Mouse (Mus musculus) liver, embryonic 13.5 days (tissue): Measurements from ENCODE around the gene Nrp1. TPM values are rescaled to one million over a fixed set of nuclear protein-coding genes. Genes with fewer than 3 reads are reported as not detected.

Experiments
- ATAC-seq: fragments of 200-750 bp; cut with Nextera tagmentation; 2 replicates; pipeline ENCODE4 v1.8.0; 2017; ENCODE audit warnings: low read depth, mild to moderate bottlenecking, moderate number of reproducible peaks, moderate library complexity
- DNase-seq: peaks from one replicate; pipeline ENCODE4 v3.0.0; 2022
- H3K27ac ChIP-seq: fragments of 300-500 bp; sonication (generic); 2 replicates; pipeline ENCODE4 v1.5.1; 2015; ENCODE audit warnings: moderate library complexity, mild to moderate bottlenecking, inconsistent platforms
- H3K27me3 ChIP-seq: fragments of 300-500 bp; sonication (generic); 2 replicates; pipeline ENCODE4 v1.6.1; 2015; ENCODE audit warnings: mild to moderate bottlenecking, inconsistent platforms
- H3K36me3 ChIP-seq: fragments of 300-500 bp; sonication (generic); 2 replicates; pipeline ENCODE4 v1.6.1; 2015; ENCODE audit warnings: mild to moderate bottlenecking, inconsistent platforms
- H3K4me1 ChIP-seq: fragments of 300-500 bp; sonication (generic); replicated peaks from 2 replicates; pipeline ENCODE4 v1.6.1; 2015; ENCODE audit warnings: inconsistent platforms
- H3K4me2 ChIP-seq: fragments of 300-500 bp; sonication (generic); 2 replicates; pipeline ENCODE4 v1.6.1; 2015; ENCODE audit warnings: inconsistent platforms, mild to moderate bottlenecking, moderate library complexity
- H3K4me3 ChIP-seq: fragments of 300-500 bp; sonication (generic); replicated peaks from 2 replicates; pipeline ENCODE4 v1.5.1; 2015; ENCODE audit warnings: mild to moderate bottlenecking, inconsistent platforms
- H3K9ac ChIP-seq: fragments of 300-500 bp; sonication (generic); 2 replicates; pipeline ENCODE4 v1.6.1; 2015; ENCODE audit warnings: mild to moderate bottlenecking, inconsistent platforms
- H3K9me3 ChIP-seq: fragments of 300-500 bp; sonication (generic); replicated peaks from 2 replicates; pipeline ENCODE4 v1.6.1; 2016; ENCODE audit warnings: inconsistent platforms
- WGBS: fragments of 180-500 bp; shearing (Covaris S2); methylation state at CpG from one replicate; pipeline ENCODE4 v1.1.7; 2015; ENCODE audit not compliant: insufficient replicate concordance; 5-methylcytosine and 5-hydroxymethylcytosine counted together
- polyA plus RNA-seq: library from polyadenylated mRNA; unstranded; fragments of >200 nt; fragmentation: Nextera tagmentation; extraction: Ambion mirVana; gene quantifications from 2 replicates; pipeline ENCODE4 v1.2.1, GENCODE M21; 2015

Nrp1 gene
- polyA plus RNA-seq, 1 experiment from 2014 or later: 14.7 TPM

DNA sequence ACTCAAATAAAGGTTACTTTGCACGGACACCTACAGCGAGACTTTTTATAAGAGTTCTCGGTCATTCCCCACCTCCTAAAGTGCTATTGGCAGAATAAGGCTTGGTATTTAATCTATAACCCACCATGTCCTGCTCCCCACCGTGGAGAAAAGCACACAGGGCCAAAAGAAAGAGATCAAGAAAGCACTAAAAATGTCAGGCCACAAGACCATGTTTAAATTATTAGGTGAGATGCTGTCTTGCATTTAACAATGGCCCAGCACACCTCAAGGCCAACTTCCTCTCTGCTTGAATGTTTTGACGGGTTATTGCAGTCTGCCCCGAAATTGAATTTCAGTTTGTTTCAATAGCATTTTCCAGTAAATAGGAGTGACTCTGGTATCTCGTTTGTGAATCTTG lies 38.6 kb downstream of the Nrp1 start:
- no peaks in the 10 kb centered on the region for H3K9me3 ChIP-seq
- no peak overlapping the region for H3K9ac ChIP-seq
- 0 out of 2 replicates have a peak, but pooled peaks cover 3% of the 10 kb centered on the region for H3K4me1 ChIP-seq
- no peaks in the 10 kb centered on the region for H3K27me3 ChIP-seq
- WGBS: 51% methylated on average over 7 of the region's 7 CpGs
- no peak overlapping the region for H3K4me3 ChIP-seq
- no peaks in the 10 kb centered on the region for H3K36me3 ChIP-seq
- ATAC-seq (no peak), DNase-seq (no peak)
- no peak overlapping the region for H3K27ac ChIP-seq
- H3K4me2 ChIP-seq: no peak overlapping the region

DNA sequence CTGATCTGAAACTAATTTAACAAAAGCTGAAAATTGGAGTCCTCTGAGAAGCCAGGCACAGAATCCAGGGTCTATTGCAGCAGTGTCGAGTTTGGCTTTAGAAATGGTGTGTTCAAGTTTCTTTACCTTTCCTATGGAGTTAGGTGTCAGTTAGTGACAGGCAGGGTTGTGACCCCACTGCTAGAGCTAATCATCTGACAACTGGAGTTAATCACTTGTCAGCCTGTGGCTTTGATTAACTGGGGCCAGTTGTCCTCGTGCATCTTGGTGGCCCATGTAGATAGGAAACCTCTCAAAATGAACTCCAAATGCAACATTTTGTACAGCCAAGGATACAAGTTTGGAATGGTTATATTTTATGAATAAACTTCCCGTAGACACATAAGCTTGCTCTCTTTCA lies 39.0 kb downstream of the Nrp1 start:
- no peak overlapping the region for H3K9ac ChIP-seq
- no peak overlapping the region for H3K4me3 ChIP-seq
- no peaks in the 10 kb centered on the region for H3K27me3 ChIP-seq
- H3K4me2 ChIP-seq: no peak overlapping the region
- ATAC-seq: no peak
- H3K36me3 ChIP-seq: no peaks in the 10 kb centered on the region
- no peak overlapping the region for H3K27ac ChIP-seq
- H3K9me3 ChIP-seq: no peaks in the 10 kb centered on the region
- WGBS: 36% methylated on average over 3 of the region's 3 CpGs
- 0 out of 2 replicates have a peak, but pooled peaks cover 3% of the 10 kb centered on the region for H3K4me1 ChIP-seq
- no peak for DNase-seq

DNA sequence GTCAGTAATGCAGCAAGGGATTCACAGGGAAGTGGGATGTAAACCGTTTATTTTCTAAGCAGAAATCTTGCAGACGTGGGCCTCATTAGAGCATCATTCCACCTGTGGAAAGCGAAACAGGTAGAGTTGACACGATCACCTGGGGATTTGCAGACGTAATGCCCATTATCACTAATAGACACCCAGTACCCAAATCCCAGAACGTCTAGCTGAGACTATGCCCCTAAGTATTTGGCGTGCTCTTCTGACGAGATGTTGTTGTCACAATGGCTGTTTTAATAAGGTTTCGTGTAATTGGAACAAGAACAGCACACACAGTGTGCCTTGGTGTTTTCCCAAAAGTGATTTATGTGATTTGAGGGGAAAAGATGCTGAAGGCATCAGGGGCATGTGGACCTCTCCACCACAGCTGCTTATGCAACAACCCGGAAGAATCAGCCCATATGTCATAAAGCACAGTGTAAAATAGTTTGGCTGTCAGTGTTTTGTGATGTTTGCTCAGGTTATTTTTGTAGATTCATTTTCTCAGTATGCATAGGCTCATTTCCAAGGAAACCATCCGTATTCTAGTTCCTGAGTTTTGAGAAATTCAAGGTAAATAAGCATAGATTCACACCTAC lies 40.2 kb downstream of the Nrp1 start:
- Histone ChIP-seq H3K27me3 (no peaks in the 10 kb centered on the region), H3K9me3 (no peaks in the 10 kb centered on the region), H3K4me3 (no peak overlapping the region), H3K9ac (no peak overlapping the region), H3K4me2 (no peak overlapping the region), H3K36me3 (no peaks in the 10 kb centered on the region), H3K4me1 (0 out of 2 replicates have a peak, but pooled peaks cover 3% of the 10 kb centered on the region), H3K27ac (no peak overlapping the region)
- no peak for DNase-seq
- ATAC-seq: no peak
- 69% methylated on average over 11 of the region's 11 CpGs for WGBS

DNA sequence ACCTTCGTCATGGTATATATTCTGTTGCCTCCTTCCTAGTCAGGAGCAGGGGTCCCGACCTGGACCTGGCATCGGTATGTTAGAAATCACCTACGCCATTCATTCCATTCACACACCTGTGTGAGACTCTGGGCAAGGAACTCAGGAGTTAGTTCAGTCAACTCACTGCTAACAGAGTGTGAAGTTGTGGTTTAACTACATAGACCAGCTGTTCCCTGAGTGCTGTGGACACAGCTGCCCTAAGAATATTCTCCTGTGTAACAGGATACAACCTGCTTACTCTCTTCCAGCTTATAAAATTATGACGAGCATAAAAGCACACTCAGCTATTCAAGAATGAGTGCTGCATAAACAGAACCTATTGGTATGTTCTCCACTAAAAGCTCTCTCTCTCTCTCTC lies 41.9 kb downstream of the Nrp1 start:
- no peaks in the 10 kb centered on the region for H3K27me3 ChIP-seq
- no peak overlapping the region for H3K4me3 ChIP-seq
- no peaks in the 10 kb centered on the region for H3K9me3 ChIP-seq
- no peak overlapping the region for H3K27ac ChIP-seq
- ATAC-seq (no peak), DNase-seq (no peak)
- no peaks in the 10 kb centered on the region for H3K36me3 ChIP-seq
- H3K4me1 ChIP-seq: 0 out of 2 replicates have a peak, but pooled peaks cover 3% of the 10 kb centered on the region
- H3K4me2 ChIP-seq: no peak overlapping the region
- H3K9ac ChIP-seq: no peak overlapping the region
- WGBS: 61% methylated on average over 5 of the region's 5 CpGs

DNA sequence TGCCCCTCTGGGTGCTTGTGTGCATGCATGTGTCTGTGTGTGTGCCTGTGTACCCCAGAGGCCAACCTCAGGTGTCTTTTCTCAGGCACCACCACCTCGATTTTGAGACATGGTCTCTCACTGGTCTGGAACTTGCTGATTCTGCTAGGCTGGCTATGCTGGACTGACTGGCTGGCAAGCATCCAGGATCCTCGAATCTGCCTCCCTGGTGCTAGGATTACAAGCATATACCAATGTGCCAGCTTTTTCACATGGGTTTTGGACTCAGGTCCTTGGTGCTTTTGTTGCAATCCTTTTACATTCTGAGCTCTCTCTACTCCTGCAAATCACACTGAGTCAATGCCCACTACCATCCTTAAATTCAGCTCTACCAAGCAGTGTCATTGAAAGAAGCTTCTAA lies 46.5 kb downstream of the Nrp1 start:
- Histone ChIP-seq H3K4me2 (no peak overlapping the region), H3K4me1 (no peaks in the 10 kb centered on the region), H3K27ac (no peak overlapping the region), H3K9ac (no peak overlapping the region), H3K27me3 (no peaks in the 10 kb centered on the region), H3K36me3 (no peaks in the 10 kb centered on the region), H3K9me3 (no peaks in the 10 kb centered on the region), H3K4me3 (no peak overlapping the region)
- DNase-seq (no peak), ATAC-seq (no peak)
- 42% methylated on average over 2 of the region's 2 CpGs for WGBS

DNA sequence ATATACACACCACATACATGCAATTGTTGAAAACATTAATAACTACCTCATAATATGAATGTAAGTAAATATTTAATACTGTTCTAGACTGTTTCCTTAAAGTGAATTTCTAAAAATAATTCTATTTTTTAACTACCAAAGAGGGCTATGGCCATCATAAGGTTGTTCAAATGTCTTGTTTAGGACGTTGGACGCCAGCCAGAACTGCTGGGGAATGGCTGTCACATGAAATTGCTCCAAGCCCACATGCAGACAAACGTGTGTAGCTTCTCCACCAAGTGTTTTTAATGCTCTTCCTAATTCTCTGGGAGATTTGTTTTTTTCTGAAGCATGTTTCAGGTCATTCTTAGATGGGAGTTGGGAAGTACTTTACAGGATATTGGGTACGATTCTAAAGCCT lies 55.0 kb downstream of the Nrp1 start:
- ATAC-seq: no peak
- H3K4me3 ChIP-seq: no peak overlapping the region
- H3K9ac ChIP-seq: no peak overlapping the region
- 50% methylated on average over 4 of the region's 4 CpGs for WGBS
- DNase-seq: no peak
- H3K27me3 ChIP-seq: no peaks in the 10 kb centered on the region
- H3K4me2 ChIP-seq: no peak overlapping the region
- no peaks in the 10 kb centered on the region for H3K9me3 ChIP-seq
- no peaks in the 10 kb centered on the region for H3K4me1 ChIP-seq
- H3K27ac ChIP-seq: no peak overlapping the region
- H3K36me3 ChIP-seq: no peaks in the 10 kb centered on the region

DNA sequence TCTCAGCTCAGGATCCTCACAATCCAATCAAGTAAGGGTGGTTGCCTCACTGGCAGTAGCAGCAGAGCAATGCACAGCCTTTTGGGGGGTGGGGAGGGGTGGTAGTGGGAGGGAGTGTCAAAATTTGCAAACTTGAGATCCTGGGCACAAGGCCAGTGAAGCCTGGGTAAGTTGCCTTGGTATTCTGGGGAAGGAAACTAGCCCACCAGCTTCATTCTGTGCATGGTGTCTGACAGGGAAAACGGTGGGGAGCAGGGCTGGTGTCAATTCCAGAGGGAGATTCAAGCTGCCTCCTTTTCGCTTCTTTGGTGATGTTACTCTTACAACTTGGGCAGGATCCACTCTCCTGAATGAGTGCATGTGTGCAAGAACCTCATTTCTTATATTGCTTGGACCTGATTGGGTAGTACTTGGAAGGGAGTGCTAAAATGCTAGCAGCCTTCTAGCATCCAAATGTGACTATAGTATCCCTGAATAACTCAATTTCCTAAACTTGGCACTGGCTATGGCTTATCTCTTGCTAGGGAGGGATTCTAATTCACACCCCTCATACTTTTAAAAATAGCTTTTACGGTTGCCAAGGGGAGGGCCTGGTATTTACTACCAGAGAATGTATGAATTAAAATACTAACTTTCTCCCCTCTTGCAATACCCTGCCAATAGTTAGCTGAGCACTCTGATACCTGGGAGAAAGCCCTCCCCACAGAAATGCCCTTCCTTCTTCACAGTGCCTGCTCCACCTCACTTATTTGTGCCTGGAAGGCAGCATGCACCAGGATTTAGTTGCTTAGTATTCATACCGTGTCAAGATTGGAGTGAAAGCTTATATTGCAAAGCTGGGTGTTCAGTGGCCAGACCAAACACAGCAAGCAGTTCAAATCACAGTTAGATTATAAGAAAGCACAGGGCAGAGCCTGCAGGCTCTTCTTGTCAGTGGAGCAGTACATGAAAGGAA lies 57.6 kb downstream of the Nrp1 start:
- ATAC-seq: no peak
- Histone ChIP-seq H3K27ac (no peak overlapping the region), H3K4me3 (no peak overlapping the region), H3K9ac (no peak overlapping the region), H3K9me3 (no peaks in the 10 kb centered on the region), H3K36me3 (no peaks in the 10 kb centered on the region), H3K4me1 (no peaks in the 10 kb centered on the region), H3K4me2 (no peak overlapping the region), H3K27me3 (no peaks in the 10 kb centered on the region)
- no peak for DNase-seq
- 51% methylated on average over 4 of the region's 4 CpGs for WGBS

DNA sequence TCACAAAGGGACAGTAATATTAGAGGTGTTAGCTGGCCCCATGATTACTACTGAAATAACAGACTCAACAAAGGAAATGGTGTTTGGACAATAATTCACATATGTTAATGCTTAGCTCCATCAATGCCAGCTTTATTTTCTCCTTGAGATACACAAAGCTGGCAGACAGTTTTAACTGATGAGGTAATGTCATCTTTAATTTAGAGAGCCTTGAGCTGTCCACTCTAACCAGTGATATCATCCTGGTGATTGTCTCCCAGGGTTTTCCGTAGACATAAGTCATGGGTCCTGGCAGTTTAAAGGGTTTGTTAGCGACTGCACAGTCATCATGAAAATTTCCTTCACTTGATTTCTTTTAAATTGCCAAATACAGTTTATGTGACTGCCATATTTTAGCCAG lies 58.5 kb downstream of the Nrp1 start:
- Histone ChIP-seq H3K4me2 (no peak overlapping the region), H3K27ac (no peak overlapping the region), H3K4me3 (no peak overlapping the region), H3K27me3 (no peaks in the 10 kb centered on the region), H3K36me3 (no peaks in the 10 kb centered on the region), H3K4me1 (no peaks in the 10 kb centered on the region), H3K9ac (no peak overlapping the region), H3K9me3 (no peaks in the 10 kb centered on the region)
- ATAC-seq (no peak), DNase-seq (no peak)
- WGBS: 58% methylated on average over 2 of the region's 2 CpGs

DNA sequence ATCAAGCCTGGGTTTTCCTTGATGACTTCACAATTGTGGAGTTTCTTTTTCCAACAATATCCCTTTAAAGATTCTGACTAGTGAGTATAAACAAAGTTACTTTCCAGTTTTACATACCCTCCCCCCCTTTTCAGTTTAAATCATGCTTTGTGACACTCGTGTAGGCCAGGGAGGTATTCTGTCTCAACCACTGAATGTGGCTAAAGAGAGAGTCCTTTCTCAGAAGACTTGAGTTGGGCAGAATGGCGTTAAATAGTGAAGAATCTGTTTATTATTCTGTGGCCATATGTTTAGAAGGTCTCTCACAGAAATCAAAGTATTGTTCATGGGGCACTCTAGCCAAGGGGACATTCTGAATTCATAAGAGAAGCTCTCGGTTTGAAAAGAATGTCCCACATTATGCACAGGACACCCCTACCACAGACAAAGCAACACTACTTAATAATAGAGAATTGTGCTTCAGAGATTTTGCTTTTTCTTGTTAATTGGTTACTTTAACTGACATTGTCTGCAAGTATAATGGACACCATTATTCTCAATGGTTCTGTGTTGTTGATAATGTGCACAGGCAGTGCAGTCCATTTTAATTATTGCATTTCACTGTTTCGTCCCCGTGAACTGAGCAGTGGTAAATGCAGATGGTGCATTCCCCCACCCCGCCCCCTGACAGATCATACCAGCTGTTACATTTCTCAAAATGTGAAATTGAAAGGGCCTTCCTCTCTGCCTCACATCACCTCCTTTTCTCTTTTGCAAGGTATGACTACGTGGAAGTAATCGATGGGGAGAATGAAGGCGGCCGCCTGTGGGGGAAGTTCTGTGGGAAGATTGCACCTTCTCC lies 59.8 kb downstream of the Nrp1 start:
- no peak for ATAC-seq
- Histone ChIP-seq H3K4me3 (no peak overlapping the region), H3K9me3 (no peaks in the 10 kb centered on the region), H3K4me1 (no peaks in the 10 kb centered on the region), H3K9ac (no peak overlapping the region), H3K27ac (no peak overlapping the region), H3K36me3 (no peaks in the 10 kb centered on the region), H3K27me3 (no peaks in the 10 kb centered on the region), H3K4me2 (no peak overlapping the region)
- WGBS: 71% methylated on average over 10 of the region's 10 CpGs
- DNase-seq: no peak

DNA sequence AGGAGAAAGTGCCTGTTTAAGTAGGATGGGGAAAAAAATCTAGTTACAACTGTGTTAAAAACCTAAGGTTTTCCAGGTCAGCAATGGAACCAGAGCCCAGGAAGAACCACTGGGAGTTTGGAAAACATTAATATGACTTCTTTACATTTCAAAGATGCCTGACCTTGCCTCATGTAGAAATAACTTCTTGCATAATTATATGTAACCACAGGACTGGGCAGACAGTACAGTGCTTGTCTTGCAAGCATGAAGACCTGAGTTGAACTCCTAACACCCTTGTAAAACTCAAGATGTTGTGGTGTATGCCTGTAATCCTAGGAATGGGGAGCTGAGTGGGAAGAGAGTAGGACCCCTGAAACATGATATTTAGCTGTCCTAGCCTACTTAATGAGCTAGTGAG lies 61.6 kb downstream of the Nrp1 start:
- Histone ChIP-seq H3K4me1 (peaks cover 3% of the 10 kb centered on the region), H3K9ac (no peak overlapping the region), H3K27me3 (no peaks in the 10 kb centered on the region), H3K9me3 (no peaks in the 10 kb centered on the region), H3K27ac (no peak overlapping the region), H3K4me3 (no peak overlapping the region), H3K4me2 (no peak overlapping the region), H3K36me3 (no peaks in the 10 kb centered on the region)
- ATAC-seq (no peak), DNase-seq (no peak)

DNA sequence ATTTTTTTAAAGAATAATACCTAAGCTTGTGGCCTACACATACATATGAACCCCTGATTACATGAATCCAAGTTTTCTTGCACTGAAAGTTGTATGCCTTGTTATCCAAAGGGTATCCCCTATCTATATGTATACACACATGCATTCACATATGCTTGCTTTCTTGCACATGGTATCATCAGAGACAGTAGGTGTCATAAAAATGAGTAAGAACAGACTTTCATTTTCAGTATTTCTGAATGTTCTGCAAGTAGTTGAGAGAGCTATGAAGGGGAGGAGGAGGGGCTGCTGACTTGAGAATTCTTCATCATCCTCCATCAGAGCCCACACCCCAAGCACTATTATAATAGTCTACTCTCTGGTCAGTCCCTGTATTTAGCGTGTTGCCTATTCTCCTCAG lies 62.0 kb downstream of the Nrp1 start:
- H3K4me2 ChIP-seq: no peak overlapping the region
- 70% methylated on average over 1 of the region's 1 CpGs for WGBS
- no peaks in the 10 kb centered on the region for H3K27me3 ChIP-seq
- DNase-seq (no peak), ATAC-seq (no peak)
- no peaks in the 10 kb centered on the region for H3K9me3 ChIP-seq
- H3K36me3 ChIP-seq: no peaks in the 10 kb centered on the region
- H3K27ac ChIP-seq: no peak overlapping the region
- H3K9ac ChIP-seq: no peak overlapping the region
- H3K4me3 ChIP-seq: no peak overlapping the region
- peaks cover 3% of the 10 kb centered on the region for H3K4me1 ChIP-seq
